In genomic region chr4:102624937-102625336, GRCm38 (mm10) we compare ENCODE assay signal across 17 mouse cellular contexts.
DNase-seq lines count a peak whose midpoint lies in the region; ATAC-seq and TF ChIP-seq lines count a peak whose summit lies in the region.
"Had no signal": no experiment of that assay in that cellular context is flagged by ENCODE, and none has a peak within 500 bp of the region (broad histone marks: within the 10 kb centered on the region; RNA-seq: fewer than 3 reads in every experiment).

No protein-coding gene starts in this region.

- H3K36me3 ChIP-seq in megakaryocyte, embryonic 14.5 days (replicated peaks; ENCODE audit: low read length), result no peaks in the 10 kb centered on the region
- no peaks in the 10 kb centered on the region for H3K36me3 ChIP-seq in midbrain, postnatal 0 days (ENCODE audit: insufficient read depth, low read length)
- H3K36me3 ChIP-seq in midbrain, embryonic 11.5 days (ENCODE audit: control insufficient read depth, insufficient read depth, low read length), result no peaks in the 10 kb centered on the region
- H3K36me3 ChIP-seq: hindbrain, embryonic 13.5 days; limb, embryonic 15.5 days had no signal

- H3K9ac ChIP-seq in midbrain, postnatal 0 days (replicated peaks; ENCODE audit: low read length, poor library complexity, severe bottlenecking), result no peak overlapping the region
- no peak overlapping the region for H3K9ac ChIP-seq in midbrain, embryonic 11.5 days (ENCODE audit: low read length)
- H3K9ac ChIP-seq: hindbrain, embryonic 13.5 days; limb, embryonic 15.5 days had no signal

- peaks cover 7% of the 10 kb centered on the region for H3K27me3 ChIP-seq in megakaryocyte, embryonic 14.5 days (replicated peaks)
- H3K27me3 ChIP-seq in midbrain, postnatal 0 days (ENCODE audit: insufficient read depth, low read length), result no peaks in the 10 kb centered on the region
- H3K27me3 ChIP-seq in midbrain, embryonic 11.5 days (ENCODE audit: control insufficient read depth, insufficient read depth, low read length), result no peaks in the 10 kb centered on the region
- H3K27me3 ChIP-seq: hindbrain, embryonic 13.5 days; limb, embryonic 15.5 days had no signal

- no peak overlapping the region for H3K27ac ChIP-seq in midbrain, postnatal 0 days (ENCODE audit: low read depth, low read length)
- no peak overlapping the region for H3K27ac ChIP-seq in midbrain, embryonic 11.5 days (ENCODE audit: low read depth, low read length)
- H3K27ac ChIP-seq: hindbrain, embryonic 13.5 days; left cerebral cortex, adult 2 months; limb, embryonic 15.5 days had no signal

- peak overlapping the region; percentile 14 for H3K4me3 ChIP-seq in megakaryocyte, embryonic 14.5 days (replicated peaks)
- H3K4me3 ChIP-seq in midbrain, postnatal 0 days (ENCODE audit: low read depth, low read length), result no peak overlapping the region
- no peak overlapping the region for H3K4me3 ChIP-seq in midbrain, embryonic 11.5 days (ENCODE audit: low read depth, low read length)
- H3K4me3 ChIP-seq: hindbrain, embryonic 13.5 days; left cerebral cortex, adult 2 months; limb, embryonic 15.5 days had no signal

- peak; percentile 16 for DNase-seq in gastrocnemius, postnatal 25 days
- no peak for DNase-seq in gastrocnemius, postnatal 36 days
- DNase-seq in A20 (ENCODE audit: low read depth, low spot score), result peak; percentile 27
- peak; percentile 49 for DNase-seq in c-Kit-positive CD71-negative TER-119-negative erythroid progenitor cells, embryonic 14.5 days (ENCODE audit: low read depth)
- no peak for DNase-seq in midbrain, postnatal 0 days (ENCODE audit: low spot score)
- DNase-seq in urinary bladder, adult 18-20 months (ENCODE audit: low spot score in 2 of 2), result no peak
- DNase-seq in midbrain, embryonic 11.5 days (ENCODE audit: low spot score, missing footprints), result no peak
- DNase-seq: cerebellum, adult 2 months; kidney, adult 11 months; kidney, postnatal 4 days; right cerebral cortex, postnatal 14 days; thymus, postnatal 36 days had no signal

- intact Hi-C loops in gastrocnemius, postnatal 36 days (cut with DNase I), result no loop called here

- no peaks in the 10 kb centered on the region for H3K9me3 ChIP-seq in megakaryocyte, embryonic 14.5 days
- H3K9me3 ChIP-seq in midbrain, postnatal 0 days (ENCODE audit: low read length), result no peaks in the 10 kb centered on the region
- no peaks in the 10 kb centered on the region for H3K9me3 ChIP-seq in midbrain, embryonic 11.5 days (ENCODE audit: control insufficient read depth, low read length)
- H3K9me3 ChIP-seq: hindbrain, embryonic 13.5 days; limb, embryonic 15.5 days had no signal

- H3K4me2 ChIP-seq in midbrain, postnatal 0 days (ENCODE audit: low read depth, low read length, poor library complexity, severe bottlenecking), result no peak overlapping the region
- H3K4me2 ChIP-seq in midbrain, embryonic 11.5 days, result no peak overlapping the region
- H3K4me2 ChIP-seq: hindbrain, embryonic 13.5 days; limb, embryonic 15.5 days had no signal

- peaks cover 14% of the 10 kb centered on the region for H3K4me1 ChIP-seq in megakaryocyte, embryonic 14.5 days
- H3K4me1 ChIP-seq in midbrain, postnatal 0 days (ENCODE audit: insufficient read depth, low read length), result no peaks in the 10 kb centered on the region
- H3K4me1 ChIP-seq in midbrain, embryonic 11.5 days (ENCODE audit: control insufficient read depth, insufficient read depth, low read length), result peaks cover 6% of the 10 kb centered on the region

- TF ChIP-seq CTCF in midbrain, postnatal 0 days (IDR thresholded peaks at IDR 0.05), result no peak

- ATAC-seq in midbrain, postnatal 0 days (ENCODE audit: low FRiP score), result no peak
- ATAC-seq in midbrain, embryonic 11.5 days (ENCODE audit: low FRiP score), result no peak
- ATAC-seq: CD4-positive, CD25-positive, alpha-beta regulatory T cell, adult 4 months had no signal

- WGBS in midbrain, postnatal 0 days, result 81% methylated on average over 8 of the region's 8 CpGs
- WGBS in midbrain, embryonic 11.5 days, result 85% methylated on average over 8 of the region's 8 CpGs

Comparison
In these comparisons a context has a peak if more than half of its experiments do, and no peak if none do; other contexts are left out.
1. DNase-seq: peak in gastrocnemius, postnatal 25 days (single experiment), A20 (single experiment) and c-Kit-positive CD71-negative TER-119-negative erythroid progenitor cells, embryonic 14.5 days (single experiment); none in gastrocnemius, postnatal 36 days (0 of 2), midbrain, postnatal 0 days (single experiment), urinary bladder, adult 18-20 months (0 of 2) and midbrain, embryonic 11.5 days (single experiment).